21 mouse cellular contexts compared by ENCODE assay signal in the genomic region with DNA sequence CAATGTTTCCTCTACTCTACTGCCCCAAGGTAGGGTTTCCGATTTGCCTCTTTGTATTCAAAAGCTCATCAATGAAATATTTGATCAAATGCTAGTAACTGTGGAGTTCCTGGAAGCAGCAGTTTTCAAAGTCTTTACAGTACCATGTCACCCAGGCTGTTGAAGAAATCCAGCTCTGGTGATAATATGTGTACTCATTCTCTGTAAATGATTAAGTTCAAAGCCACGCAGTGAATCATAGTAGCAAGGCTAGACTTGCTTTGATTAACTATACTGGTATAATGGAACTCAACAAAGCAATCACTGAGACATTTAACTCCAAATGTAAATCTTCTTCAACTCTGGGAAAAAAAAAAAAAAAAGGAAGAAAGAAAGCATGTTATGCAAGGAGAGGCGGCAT.
DNase-seq lines count a peak whose midpoint lies in the region; ATAC-seq and TF ChIP-seq lines count a peak whose summit lies in the region.
"Had no signal": no experiment of that assay in that cellular context is flagged by ENCODE, and none has a peak within 500 bp of the region (broad histone marks: within the 10 kb centered on the region; RNA-seq: fewer than 3 reads in every experiment).

No protein-coding gene starts in this region.

- H3K36me3 ChIP-seq in embryonic facial prominence, embryonic 11.5 days (replicated peaks; ENCODE audit: control insufficient read depth, insufficient read depth, low read depth, low read length), result no peaks in the 10 kb centered on the region
- H3K36me3 ChIP-seq in embryonic facial prominence, embryonic 10.5 days (replicated peaks), result no peaks in the 10 kb centered on the region
- H3K36me3 ChIP-seq in stomach, embryonic 16.5 days (ENCODE audit: control insufficient read depth, insufficient read depth, low read length), result no peaks in the 10 kb centered on the region
- H3K36me3 ChIP-seq: forebrain, embryonic 15.5 days; G1E had no signal

- H3K9me3 ChIP-seq in embryonic facial prominence, embryonic 11.5 days (replicated peaks; ENCODE audit: control insufficient read depth, low read length), result no peaks in the 10 kb centered on the region
- H3K9me3 ChIP-seq in embryonic facial prominence, embryonic 10.5 days, result peaks cover 5% of the 10 kb centered on the region; the same call in 1 of the 2 replicates
- no peaks in the 10 kb centered on the region for H3K9me3 ChIP-seq in stomach, embryonic 16.5 days (replicated peaks; ENCODE audit: control insufficient read depth, low read length)
- H3K9me3 ChIP-seq: G1E had no signal

- WGBS in embryonic facial prominence, embryonic 11.5 days, result 56% methylated on average over 3 of the region's 3 CpGs
- WGBS in embryonic facial prominence, embryonic 10.5 days, result 66% methylated on average over 3 of the region's 3 CpGs
- 62% methylated on average over 3 of the region's 3 CpGs for WGBS in stomach, embryonic 16.5 days

- no peak overlapping the region for H3K9ac ChIP-seq in embryonic facial prominence, embryonic 11.5 days (replicated peaks; ENCODE audit: low read length)
- no peak overlapping the region for H3K9ac ChIP-seq in stomach, embryonic 16.5 days (ENCODE audit: low read length)
- H3K9ac ChIP-seq: forebrain, embryonic 13.5 days; forebrain, embryonic 15.5 days; forebrain, postnatal 0 days had no signal

- H3K27ac ChIP-seq in embryonic facial prominence, embryonic 11.5 days (replicated peaks; ENCODE audit: low read depth, low read length), result no peak overlapping the region
- no peak overlapping the region for H3K27ac ChIP-seq in embryonic facial prominence, embryonic 10.5 days (replicated peaks)
- H3K27ac ChIP-seq in stomach, embryonic 16.5 days (ENCODE audit: low read length), result no peak overlapping the region
- H3K27ac ChIP-seq: forebrain, embryonic 13.5 days; forebrain, embryonic 15.5 days had no signal

- TF ChIP-seq CTCF in Patski (IDR thresholded peaks at IDR 0.05), result no peak

- H3K4me3 ChIP-seq in embryonic facial prominence, embryonic 11.5 days (ENCODE audit: low read depth, low read length), result no peak overlapping the region
- no peak overlapping the region for H3K4me3 ChIP-seq in embryonic facial prominence, embryonic 10.5 days
- H3K4me3 ChIP-seq in stomach, embryonic 16.5 days (replicated peaks; ENCODE audit: low read length), result no peak overlapping the region
- H3K4me3 ChIP-seq: forebrain, embryonic 13.5 days; forebrain, embryonic 15.5 days had no signal

- DNase-seq in embryonic facial prominence, embryonic 11.5 days (ENCODE audit: low spot score), result peak; percentile 11
- DNase-seq in embryonic facial prominence, embryonic 10.5 days (ENCODE audit: low spot score), result no peak
- no peak for DNase-seq in Patski (ENCODE audit: low read depth, low spot score)
- no peak for DNase-seq in right cerebral cortex, postnatal 36 days (ENCODE audit: low spot score in 2 of 2)
- DNase-seq in adrenal gland, postnatal 25 days, result no peak
- DNase-seq: adrenal gland, adult 8-10 months; adrenal gland, postnatal 14 days; B cell, adult 2 months; cerebellum, adult 11 months; cerebellum, adult 18-20 months; cerebellum, adult 8-10 months; cerebellum, adult 9-11 months; cerebellum, postnatal 14 days; cerebellum, postnatal 36 days; forebrain, postnatal 0 days had no signal

- POLR2A ChIA-PET in Patski (lab: Charles Lee), result no interaction called here

- no peaks in the 10 kb centered on the region for H3K4me1 ChIP-seq in embryonic facial prominence, embryonic 11.5 days (ENCODE audit: control insufficient read depth, insufficient read depth, low read length)
- peaks cover 4% of the 10 kb centered on the region; the same call in 1 of the 2 replicates for H3K4me1 ChIP-seq in embryonic facial prominence, embryonic 10.5 days
- peaks cover 4% of the 10 kb centered on the region; the same call in 1 of the 2 replicates for H3K4me1 ChIP-seq in stomach, embryonic 16.5 days (ENCODE audit: control insufficient read depth, insufficient read depth, low read length)
- H3K4me1 ChIP-seq: forebrain, embryonic 13.5 days had no signal

- ATAC-seq in embryonic facial prominence, embryonic 11.5 days (replicated peaks; ENCODE audit: insufficient number of reproducible peaks, low FRiP score, low TSS enrichment, low read depth), result no peak
- peak; percentile 75 for ATAC-seq in Patski
- ATAC-seq in stomach, embryonic 16.5 days (ENCODE audit: insufficient read depth, low FRiP score), result peak; percentile 37; the same call in 1 of the 2 replicates
- ATAC-seq: CD4-positive, CD25-positive, alpha-beta regulatory T cell, adult 4 months; forebrain, embryonic 13.5 days; forebrain, embryonic 15.5 days; forebrain, postnatal 0 days had no signal

- in situ Hi-C loops in Patski (cut with MboI; ENCODE audit: low pct_unique_long_range_greater_than_20kb), result no loop called here

- no peak overlapping the region for H3K4me2 ChIP-seq in embryonic facial prominence, embryonic 11.5 days (ENCODE audit: low read depth, low read length)
- no peak overlapping the region for H3K4me2 ChIP-seq in stomach, embryonic 16.5 days (ENCODE audit: low read depth, low read length)
- H3K4me2 ChIP-seq: forebrain, embryonic 13.5 days; forebrain, embryonic 15.5 days had no signal

- no peaks in the 10 kb centered on the region for H3K27me3 ChIP-seq in embryonic facial prominence, embryonic 11.5 days (ENCODE audit: control insufficient read depth, insufficient read depth, low read length)
- no peaks in the 10 kb centered on the region; the same call in 1 of the 2 replicates for H3K27me3 ChIP-seq in embryonic facial prominence, embryonic 10.5 days (replicated peaks; ENCODE audit: low read depth, poor library complexity, severe bottlenecking)
- H3K27me3 ChIP-seq in Patski, result peaks cover 30% of the 10 kb centered on the region
- H3K27me3 ChIP-seq in stomach, embryonic 16.5 days (ENCODE audit: control insufficient read depth, insufficient read depth, low read length), result no peaks in the 10 kb centered on the region
- H3K27me3 ChIP-seq: CH12.LX; forebrain, embryonic 13.5 days; forebrain, embryonic 15.5 days had no signal

- CTCF ChIA-PET in Patski (lab: Charles Lee), result interaction anchor here (1.8 kb wide), 1 partner anchor 10 kb away, joined by 4 read pairs; no protein-coding TSS in a partner anchor
